Mouse (Mus musculus) heart, adult 2 months (tissue): ENCODE results near the gene Cadm1. TPM values are rescaled to one million over a fixed set of nuclear protein-coding genes. Genes with fewer than 3 reads are reported as not detected.

Source experiments
- DNase-seq, 2 experiments: peaks; one replicate each; pipeline ENCODE4 v3.0.0; 2021
- H3K27ac ChIP-seq: fragments of 200-600 bp; 2 replicates; pipeline ENCODE4 v1.8.1; 2022
- H3K27me3 ChIP-seq: fragments of 200-500 bp; 2 replicates; pipeline ENCODE4 v1.6.1; 2012; ENCODE audit warnings: mild to moderate bottlenecking, low read length, inconsistent platforms, mixed read lengths; ENCODE audit not compliant: control insufficient read depth, insufficient read depth
- H3K36me3 ChIP-seq: fragments of 200-500 bp; 2 replicates; pipeline ENCODE4 v1.6.1; 2012; ENCODE audit warnings: low read length, inconsistent platforms; ENCODE audit not compliant: control insufficient read depth, insufficient read depth
- H3K4me1 ChIP-seq: fragments of 200-500 bp; 2 replicates; pipeline ENCODE4 v1.6.1; 2011; ENCODE audit warnings: low read length; ENCODE audit not compliant: control insufficient read depth, insufficient read depth
- H3K4me3 ChIP-seq: fragments of 200-600 bp; 2 replicates; pipeline ENCODE4 v1.8.1; 2022
- H3K79me2 ChIP-seq: fragments of 200-500 bp; replicated peaks from 2 replicates; pipeline ENCODE4 v1.6.1; 2012; ENCODE audit warnings: mild to moderate bottlenecking, inconsistent platforms, low read length, moderate library complexity, mixed read lengths; ENCODE audit not compliant: control insufficient read depth, insufficient read depth
- H3K9ac ChIP-seq: fragments of 200-500 bp; 2 replicates; pipeline ENCODE4 v1.6.1; 2012; ENCODE audit warnings: low read depth, mild to moderate bottlenecking, control low read depth, inconsistent platforms, low read length, mixed read lengths
- CTCF ChIP-seq: fragments of 200-600 bp; IDR thresholded peaks from 2 replicates; pipeline ENCODE4 v1.8.1; 2022; ENCODE audit warnings: antibody characterized with exemption, mild to moderate bottlenecking, moderate library complexity
- EP300 ChIP-seq: fragments of 200-500 bp; IDR thresholded peaks from 2 replicates; pipeline ENCODE4 v1.6.1; 2011; ENCODE audit warnings: low read depth, low read length, control low read depth; ENCODE audit not compliant: insufficient read depth
- POLR2A ChIP-seq: fragments of 200-500 bp; IDR thresholded peaks from 2 replicates; pipeline ENCODE4 v1.6.1; 2011; ENCODE audit warnings: mild to moderate bottlenecking, low read depth, low read length, control low read depth; ENCODE audit not compliant: insufficient read depth
- WGBS: fragments of 180-500 bp; shearing (Covaris S2); methylation state at CpG from one replicate; pipeline ENCODE4 v1.1.7; 2018; 5-methylcytosine and 5-hydroxymethylcytosine counted together
- intact Hi-C: fragments of 180-260 bp; cut with DNase I; formaldehyde crosslinking; loops from one replicate; pipeline ENCODE4 v1.15.1; 2025
- polyA plus RNA-seq: library from polyadenylated mRNA; depleted of rRNA; stranded (reverse); fragments of >200 nt; gene quantifications from 2 replicates; pipeline ENCODE4 v1.2.3, GENCODE M21; 2012
- total RNA-seq, 2 experiments: library from RNA; stranded (reverse); gene quantifications; 2 replicates each; pipeline ENCODE4 v1.2.3; 2021

The Cadm1 gene
- total and polyA plus RNA-seq, 3 experiments = 1.6 to 2.6 (median 2.4) TPM

DNA sequence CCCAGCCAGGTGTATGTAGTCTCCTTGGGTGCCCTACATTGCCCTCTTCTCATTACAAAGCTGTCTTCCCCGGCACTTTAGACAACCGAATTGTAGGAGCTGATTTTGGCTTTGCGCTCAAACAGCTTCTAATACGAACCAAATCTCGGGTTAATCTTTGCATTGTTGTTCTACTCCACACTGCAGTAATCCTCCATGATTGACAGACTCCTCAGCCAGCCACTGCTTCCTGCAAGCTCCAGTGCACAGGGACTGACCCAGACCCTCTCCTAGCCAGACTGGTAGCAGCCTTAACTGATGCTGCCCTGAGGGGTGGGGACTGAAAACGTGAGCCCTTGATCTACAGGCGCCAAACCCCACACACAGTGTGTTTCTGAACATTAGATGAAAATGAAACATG is 275.7 kb downstream of the Cadm1 start:
- no peaks in the 10 kb centered on the region for H3K79me2 ChIP-seq
- WGBS = 75% methylated on average over 7 of the region's 7 CpGs

GRCm38 (mm10) chr9:47825668-47826067 is 295.7 kb downstream of the Cadm1 start:
- H3K4me1 ChIP-seq = no peaks in the 10 kb centered on the region
- H3K4me3 ChIP-seq = no peak overlapping the region
- no peak overlapping the region for H3K27ac ChIP-seq
- no peak overlapping the region for H3K9ac ChIP-seq
- no peaks in the 10 kb centered on the region for H3K36me3 ChIP-seq
- TF ChIP-seq EP300 (no peak), POLR2A (no peak), CTCF (no peak)
- intact Hi-C loops = no loop called here
- WGBS = 91% methylated on average over 4 of the region's 4 CpGs
- no peaks in the 10 kb centered on the region for H3K27me3 ChIP-seq
- DNase-seq = no peak
- H3K79me2 ChIP-seq = no peaks in the 10 kb centered on the region

More for the DNA sequence above, 275.7 kb downstream of the Cadm1 start:
- Histone ChIP-seq H3K4me1 (no peaks in the 10 kb centered on the region), H3K9ac (no peak overlapping the region), H3K4me3 (no peak overlapping the region), H3K27me3 (no peaks in the 10 kb centered on the region), H3K27ac (no peak overlapping the region), H3K36me3 (no peaks in the 10 kb centered on the region)
- no peak for DNase-seq
- TF ChIP-seq EP300 (no peak), POLR2A (no peak), CTCF (no peak)
- intact Hi-C loops = no loop called here

- Histone ChIP-seq H3K4me1 (no peaks in the 10 kb centered on the region), H3K79me2 (no peaks in the 10 kb centered on the region), H3K27me3 (no peaks in the 10 kb centered on the region), H3K4me3 (no peak overlapping the region), H3K9ac (no peak overlapping the region), H3K27ac (no peak overlapping the region), H3K36me3 (no peaks in the 10 kb centered on the region)
- 17% methylated on average over 13 of the region's 13 CpGs for WGBS
- intact Hi-C loops = no loop called here
- no peak for DNase-seq
- TF ChIP-seq POLR2A (no peak), CTCF (no peak), EP300 (no peak)
These were observed 298.8 kb downstream of the Cadm1 start for GRCm38 (mm10) chr9:47828762-47829161.

DNA sequence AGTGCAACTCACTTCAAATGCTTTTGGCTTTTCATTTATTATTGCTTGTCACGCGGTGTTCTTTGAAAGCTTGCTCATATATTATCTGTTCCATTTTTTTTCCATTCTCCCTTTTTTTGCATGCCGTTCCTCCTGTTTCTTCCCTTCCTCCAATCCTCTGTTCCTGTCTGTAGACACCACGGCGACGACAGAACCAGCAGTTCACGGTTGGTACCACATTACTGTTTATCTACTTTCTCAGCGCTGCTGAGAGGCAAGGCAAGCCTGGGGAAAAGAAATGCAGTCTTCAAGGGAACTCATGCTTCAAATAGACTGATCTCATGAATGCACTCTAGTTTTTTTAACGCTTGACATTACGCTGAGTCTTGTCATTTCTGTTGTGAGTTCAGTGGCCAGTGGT is 299.2 kb downstream of the Cadm1 start:
- WGBS = 44% methylated on average over 10 of the region's 10 CpGs
- Histone ChIP-seq H3K9ac (no peak overlapping the region), H3K79me2 (no peaks in the 10 kb centered on the region), H3K4me3 (no peak overlapping the region), H3K27ac (no peak overlapping the region), H3K4me1 (no peaks in the 10 kb centered on the region), H3K36me3 (no peaks in the 10 kb centered on the region), H3K27me3 (no peaks in the 10 kb centered on the region)
- TF ChIP-seq EP300 (no peak), POLR2A (no peak), CTCF (no peak)
- DNase-seq = no peak
- intact Hi-C loops = no loop called here

- intact Hi-C loops = no loop called here
- no peaks in the 10 kb centered on the region for H3K36me3 ChIP-seq
- WGBS = 51% methylated on average over 4 of the region's 4 CpGs
These were observed 299.9 kb downstream of the Cadm1 start for GRCm38 (mm10) chr9:47829846-47830245.

GRCm38 (mm10) chr9:47831412-47831811 is 301.4 kb downstream of the Cadm1 start:
- Histone ChIP-seq H3K27me3 (no peaks in the 10 kb centered on the region), H3K27ac (no peak overlapping the region), H3K9ac (no peak overlapping the region), H3K4me3 (no peak overlapping the region), H3K4me1 (no peaks in the 10 kb centered on the region), H3K79me2 (no peaks in the 10 kb centered on the region), H3K36me3 (no peaks in the 10 kb centered on the region)
- TF ChIP-seq EP300 = no peak
- TF ChIP-seq POLR2A = no peak
- TF ChIP-seq CTCF = no peak
- DNase-seq = no peak
- intact Hi-C loops = no loop called here
- 82% methylated on average over 4 of the region's 4 CpGs for WGBS

More at GRCm38 (mm10) chr9:47829846-47830245, 299.9 kb downstream of the Cadm1 start:
- H3K79me2 ChIP-seq = no peaks in the 10 kb centered on the region
- no peaks in the 10 kb centered on the region for H3K27me3 ChIP-seq
- H3K9ac ChIP-seq = no peak overlapping the region
- H3K4me3 ChIP-seq = no peak overlapping the region
- no peak overlapping the region for H3K27ac ChIP-seq
- H3K4me1 ChIP-seq = no peaks in the 10 kb centered on the region
- TF ChIP-seq CTCF = no peak
- TF ChIP-seq EP300 = no peak
- no peak for TF ChIP-seq POLR2A
- DNase-seq = no peak
